Mouse (Mus musculus) subcutaneous adipose tissue, adult 2 months (tissue): ENCODE measurements around the gene Wnt7a. TPM values are rescaled to one million over a fixed set of nuclear protein-coding genes. Genes with fewer than 3 reads are reported as not detected.

Experiments
- polyA plus RNA-seq: library from polyadenylated mRNA; depleted of rRNA; stranded (reverse); fragments of >200 nt; gene quantifications from 2 replicates; pipeline ENCODE4 v1.2.3, GENCODE M21; 2012; ENCODE audit warnings: low replicate concordance; rRNA removed

Gene Wnt7a
- polyA plus RNA-seq: 27.5 TPM in 1 of 2 replicates, not detected in the other

GRCm38 (mm10) chr6:91410961-91411368, at the start of gene Wnt7a:
Gene Wnt7a (minus strand): TSS chr6:91411363.

Other genes with a start within 250 kb of the Wnt7a start
- gene Fbln2, start 198.9 kb downstream of the Wnt7a start, polyA plus RNA-seq: 219 and 260 TPM in 2 replicates
- 7.0 and 7.7 TPM in 2 replicates for gene Chchd4, start 62.2 kb upstream of the Wnt7a start, polyA plus RNA-seq
- 121 and 261 TPM in 2 replicates for gene Tmem43, start 62.3 kb upstream of the Wnt7a start, polyA plus RNA-seq
- gene Xpc, start 104.5 kb upstream of the Wnt7a start, polyA plus RNA-seq: 12.1 and 15.7 TPM in 2 replicates
- gene Lsm3, start 104.6 kb upstream of the Wnt7a start, polyA plus RNA-seq: 36.7 and 46.7 TPM in 2 replicates